Mouse (Mus musculus): ENCODE measurements around the gene Lhfpl5. TPM values are rescaled to one million over a fixed set of nuclear protein-coding genes. Genes with fewer than 3 reads are reported as not detected.

Gene Lhfpl5
- polyA plus RNA-seq, 1 experiment = 0.41 TPM

DNA sequence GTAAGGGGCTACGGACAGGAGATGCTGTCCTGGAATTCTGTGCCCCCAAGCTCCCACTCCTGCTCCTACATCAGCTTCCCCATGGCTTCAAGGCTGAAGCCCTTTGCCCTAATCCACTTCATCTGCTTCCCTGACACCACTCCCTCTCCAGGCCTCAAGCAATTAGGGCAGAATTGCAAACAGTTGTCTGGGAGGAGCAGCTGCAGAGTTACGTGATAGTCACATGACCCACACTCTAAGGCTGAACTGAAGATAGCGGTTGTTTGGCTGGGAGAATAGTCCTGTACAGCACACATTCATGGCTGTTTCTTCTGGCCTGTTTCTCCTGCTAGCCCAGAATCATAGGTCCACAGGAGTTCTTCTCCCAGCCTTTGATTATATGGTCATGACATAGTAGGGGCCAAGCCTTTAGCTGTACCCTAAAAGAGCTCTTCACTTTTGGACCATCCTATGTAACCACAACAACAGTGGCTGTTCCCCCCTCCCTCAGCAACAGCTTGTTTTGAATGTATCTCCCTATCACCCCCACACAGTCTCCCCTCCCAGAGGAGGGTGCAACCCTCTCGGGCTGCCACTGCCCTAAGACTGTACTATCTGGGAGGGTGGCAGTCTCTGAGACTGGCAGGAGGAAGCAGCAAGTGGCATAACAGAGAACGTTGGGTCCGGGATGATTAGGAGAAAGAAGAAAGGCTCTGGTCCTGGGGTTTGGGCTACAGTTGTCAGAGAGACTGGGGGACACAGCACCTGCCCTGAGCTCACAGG is 18.6 kb upstream of the Lhfpl5 start:
- H3K27ac ChIP-seq (ENCODE audit: insufficient read depth, low read depth, low read length) = no peak overlapping the region
- H3K27me3 ChIP-seq (replicated peaks; ENCODE audit: control insufficient read depth, insufficient read depth, low read length) = no peaks in the 10 kb centered on the region
- H3K4me1 ChIP-seq (ENCODE audit: control insufficient read depth, insufficient read depth, low read length) = no peaks in the 10 kb centered on the region
- no peak for TF ChIP-seq CTCF (conservative IDR thresholded peaks at IDR 0.05; ENCODE audit: insufficient read depth, insufficient read length, low read depth, low read length)
- TF ChIP-seq POLR2A (IDR thresholded peaks at IDR 0.05; ENCODE audit: low read depth, low read length) = no peak
- WGBS = 57% methylated on average over 6 of the region's 6 CpGs
- H3K36me3 ChIP-seq (ENCODE audit: control insufficient read depth, insufficient read depth, low read length) = no peaks in the 10 kb centered on the region
- H3K4me3 ChIP-seq (ENCODE audit: insufficient read depth, low read depth, low read length) = no peak overlapping the region
- no peak for DNase-seq

DNA sequence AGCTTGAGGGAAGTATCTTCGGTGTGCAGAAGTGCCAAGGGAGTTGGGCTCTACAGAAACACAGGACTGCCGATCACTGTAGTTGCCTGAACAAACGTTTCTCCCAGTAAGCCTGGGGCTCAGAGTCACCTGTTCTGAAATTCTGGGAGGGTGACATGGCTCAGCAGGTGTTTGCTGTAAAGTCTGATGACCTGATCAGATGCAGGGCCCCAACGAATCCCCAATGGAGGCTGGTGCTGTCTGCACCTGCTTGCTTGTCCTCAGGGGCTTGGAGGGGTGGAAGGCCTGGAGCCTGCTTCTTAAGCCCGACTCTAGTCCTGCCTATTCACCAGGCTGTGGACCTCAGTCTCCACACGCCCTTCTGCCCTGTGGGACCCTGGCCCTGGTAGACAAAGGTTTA is 17.7 kb upstream of the Lhfpl5 start:
- H3K4me3 ChIP-seq (ENCODE audit: insufficient read depth, low read depth, low read length) = no peak overlapping the region
- WGBS = 75% methylated on average over 6 of the region's 6 CpGs
- H3K4me1 ChIP-seq (ENCODE audit: control insufficient read depth, insufficient read depth, low read length) = no peaks in the 10 kb centered on the region
- H3K27me3 ChIP-seq (replicated peaks; ENCODE audit: control insufficient read depth, insufficient read depth, low read length) = no peaks in the 10 kb centered on the region
- no peak overlapping the region for H3K27ac ChIP-seq (ENCODE audit: insufficient read depth, low read depth, low read length)
- H3K36me3 ChIP-seq (ENCODE audit: control insufficient read depth, insufficient read depth, low read length) = no peaks in the 10 kb centered on the region
- no peak for DNase-seq
- no peak for TF ChIP-seq POLR2A (IDR thresholded peaks at IDR 0.05; ENCODE audit: low read depth, low read length)
- no peak for TF ChIP-seq CTCF (conservative IDR thresholded peaks at IDR 0.05; ENCODE audit: insufficient read depth, insufficient read length, low read depth, low read length)

- no peak for TF ChIP-seq CTCF (conservative IDR thresholded peaks at IDR 0.05; ENCODE audit: insufficient read depth, insufficient read length, low read depth, low read length)
- no peak for DNase-seq
- H3K4me1 ChIP-seq (ENCODE audit: control insufficient read depth, insufficient read depth, low read length) = no peaks in the 10 kb centered on the region
- WGBS = 91% methylated on average over 4 of the region's 4 CpGs
- H3K4me3 ChIP-seq (ENCODE audit: insufficient read depth, low read depth, low read length) = no peak within 1 kb of the TSS
- no peaks in the 10 kb centered on the region for H3K27me3 ChIP-seq (replicated peaks; ENCODE audit: control insufficient read depth, insufficient read depth, low read length)
- no peaks in the 10 kb centered on the region for H3K36me3 ChIP-seq (ENCODE audit: control insufficient read depth, insufficient read depth, low read length)
- H3K27ac ChIP-seq (ENCODE audit: insufficient read depth, low read depth, low read length) = no peak within 1 kb of the TSS
Measured at GRCm38 (mm10) chr17:28560598-28560997, 14.8 kb upstream of the Lhfpl5 start, which contains the start of gene Clps. Gene Clps (minus strand): TSS chr17:28560766.

- 63% methylated on average over 7 of the region's 7 CpGs for WGBS
Measured at GRCm38 (mm10) chr17:28561613-28562012, 13.8 kb upstream of the Lhfpl5 start.

GRCm38 (mm10) chr17:28565181-28565580 is 10.3 kb upstream of the Lhfpl5 start:
- H3K36me3 ChIP-seq (ENCODE audit: control insufficient read depth, insufficient read depth, low read length) = no peaks in the 10 kb centered on the region
- DNase-seq = peak; percentile 29

More at GRCm38 (mm10) chr17:28561613-28562012, 13.8 kb upstream of the Lhfpl5 start:
- H3K27ac ChIP-seq (ENCODE audit: insufficient read depth, low read depth, low read length) = no peak overlapping the region
- H3K4me3 ChIP-seq (ENCODE audit: insufficient read depth, low read depth, low read length) = no peak overlapping the region
- H3K4me1 ChIP-seq (ENCODE audit: control insufficient read depth, insufficient read depth, low read length) = no peaks in the 10 kb centered on the region
- DNase-seq = no peak
- no peaks in the 10 kb centered on the region for H3K27me3 ChIP-seq (replicated peaks; ENCODE audit: control insufficient read depth, insufficient read depth, low read length)
- TF ChIP-seq POLR2A (IDR thresholded peaks at IDR 0.05; ENCODE audit: low read depth, low read length) (no peak), CTCF (conservative IDR thresholded peaks at IDR 0.05; ENCODE audit: insufficient read depth, insufficient read length, low read depth, low read length) (no peak)
- H3K36me3 ChIP-seq (ENCODE audit: control insufficient read depth, insufficient read depth, low read length) = no peaks in the 10 kb centered on the region

GRCm38 (mm10) chr17:28567541-28567940 is 7.9 kb upstream of the Lhfpl5 start:
- no peak for DNase-seq
- Histone ChIP-seq H3K4me3 (ENCODE audit: insufficient read depth, low read depth, low read length) (no peak overlapping the region), H3K27ac (ENCODE audit: insufficient read depth, low read depth, low read length) (no peak overlapping the region), H3K4me1 (ENCODE audit: control insufficient read depth, insufficient read depth, low read length) (no peaks in the 10 kb centered on the region), H3K36me3 (ENCODE audit: control insufficient read depth, insufficient read depth, low read length) (no peaks in the 10 kb centered on the region), H3K27me3 (replicated peaks; ENCODE audit: control insufficient read depth, insufficient read depth, low read length) (no peaks in the 10 kb centered on the region)
- WGBS = 53% methylated on average over 3 of the region's 3 CpGs
- TF ChIP-seq POLR2A (IDR thresholded peaks at IDR 0.05; ENCODE audit: low read depth, low read length) (no peak), CTCF (conservative IDR thresholded peaks at IDR 0.05; ENCODE audit: insufficient read depth, insufficient read length, low read depth, low read length) (no peak)

More at GRCm38 (mm10) chr17:28565181-28565580, 10.3 kb upstream of the Lhfpl5 start:
- TF ChIP-seq POLR2A (IDR thresholded peaks at IDR 0.05; ENCODE audit: low read depth, low read length) = no peak
- TF ChIP-seq CTCF (conservative IDR thresholded peaks at IDR 0.05; ENCODE audit: insufficient read depth, insufficient read length, low read depth, low read length) = no peak
- no peaks in the 10 kb centered on the region for H3K4me1 ChIP-seq (ENCODE audit: control insufficient read depth, insufficient read depth, low read length)
- H3K27ac ChIP-seq (ENCODE audit: insufficient read depth, low read depth, low read length) = no peak overlapping the region
- no peak overlapping the region for H3K4me3 ChIP-seq (ENCODE audit: insufficient read depth, low read depth, low read length)
- H3K27me3 ChIP-seq (replicated peaks; ENCODE audit: control insufficient read depth, insufficient read depth, low read length) = no peaks in the 10 kb centered on the region

- DNase-seq = peak; percentile 58
- no peaks in the 10 kb centered on the region; the same call in 1 of the 2 replicates for H3K27me3 ChIP-seq (replicated peaks; ENCODE audit: control insufficient read depth, insufficient read depth, low read length)
- WGBS = 56% methylated on average over 3 of the region's 3 CpGs
Measured at GRCm38 (mm10) chr17:28571868-28572267, 3.6 kb upstream of the Lhfpl5 start.

More at GRCm38 (mm10) chr17:28571868-28572267, 3.6 kb upstream of the Lhfpl5 start:
- TF ChIP-seq CTCF (conservative IDR thresholded peaks at IDR 0.05; ENCODE audit: insufficient read depth, insufficient read length, low read depth, low read length) (no peak), POLR2A (IDR thresholded peaks at IDR 0.05; ENCODE audit: low read depth, low read length) (no peak)
- H3K27ac ChIP-seq (ENCODE audit: insufficient read depth, low read depth, low read length) = no peak overlapping the region
- no peaks in the 10 kb centered on the region for H3K4me1 ChIP-seq (ENCODE audit: control insufficient read depth, insufficient read depth, low read length)
- H3K4me3 ChIP-seq (ENCODE audit: insufficient read depth, low read depth, low read length) = no peak overlapping the region
- H3K36me3 ChIP-seq (ENCODE audit: control insufficient read depth, insufficient read depth, low read length) = no peaks in the 10 kb centered on the region
